Mouse (Mus musculus) gastrocnemius, adult 8-10 months (tissue): ENCODE results near the gene Ergic1. TPM values are rescaled to one million over a fixed set of nuclear protein-coding genes. Genes with fewer than 3 reads are reported as not detected.
A peak's percentile ranks its signal among the peaks of the same experiment; 100 is the strongest.

ENCODE experiments used
- DNase-seq, 2 experiments: peaks; one replicate each; pipeline ENCODE4 v3.0.0; 2022; ENCODE audit warnings: low spot score in 2 of 2
- microRNA-seq: library from miRNA; unstranded; fragments of <30 nt; microRNA quantifications from one replicate; pipeline ENCODE4 v1.2.0, GENCODE M21; 2022
- total RNA-seq, 4 experiments: library from RNA; stranded (reverse); gene quantifications; 2 replicates each; pipeline ENCODE4 v1.2.4; 2022

The Ergic1 gene
- total RNA-seq, 4 experiments from 2014 or later = 42.1 to 62.2 (median 50.9) TPM

DNA sequence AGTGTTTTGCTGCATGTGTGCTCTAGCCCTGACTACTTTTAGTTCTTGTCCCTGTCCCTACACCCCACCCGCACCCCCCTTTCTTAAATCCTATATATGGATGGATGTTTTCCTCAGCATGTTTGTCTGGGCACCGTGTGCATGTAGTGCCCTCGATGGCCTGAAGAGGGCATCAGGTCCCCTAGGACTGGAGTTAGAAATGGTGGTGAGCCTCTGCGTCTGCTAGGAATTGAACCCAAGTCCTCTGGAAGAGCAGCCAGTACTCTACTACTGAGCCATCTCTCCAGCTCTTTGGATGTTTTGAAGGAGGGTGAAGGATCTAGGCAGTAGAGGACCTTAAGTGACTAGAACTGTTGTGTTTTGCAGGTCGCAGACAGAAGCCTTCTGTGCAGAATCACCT is 137.6 kb downstream of the Ergic1 start:
- DNase-seq = no peak

DNA sequence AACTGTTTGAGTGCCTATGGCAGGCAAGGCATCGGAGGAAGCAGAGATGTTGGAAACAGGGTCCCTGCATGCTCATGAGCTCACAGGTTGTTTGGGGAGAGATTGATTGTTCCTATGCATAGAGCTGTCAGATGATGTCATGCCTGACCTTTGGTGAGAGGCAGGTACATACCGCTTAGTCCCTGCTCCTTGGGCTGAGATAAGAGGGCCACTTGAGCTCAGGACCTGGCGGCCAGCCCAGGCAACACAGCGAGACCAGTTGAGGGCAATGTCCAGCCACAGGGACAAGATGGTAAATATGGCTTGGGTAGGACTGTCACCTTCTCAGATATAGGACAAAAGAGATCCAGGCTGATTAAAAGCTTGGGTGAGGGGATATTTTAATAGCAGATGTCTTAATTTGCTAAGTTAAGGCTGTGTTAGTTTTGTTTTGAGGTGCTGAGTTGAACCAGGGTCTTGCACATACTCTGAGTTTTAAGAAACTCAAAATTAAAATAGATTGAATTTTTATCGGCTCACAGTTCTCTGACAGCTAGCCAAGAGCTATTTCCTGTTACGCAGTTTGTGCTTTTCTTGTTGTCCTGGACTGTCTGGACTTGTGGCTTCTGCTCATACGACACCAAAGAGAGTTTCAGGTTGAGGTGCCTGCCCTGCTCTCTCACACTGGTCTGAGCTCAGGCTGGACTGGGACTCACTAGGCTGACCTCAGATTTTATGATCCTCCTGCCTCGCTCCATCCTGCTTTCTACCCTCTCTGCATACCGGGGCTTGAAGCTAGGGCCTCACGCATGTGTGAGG is 138.7 kb downstream of the Ergic1 start:
- DNase-seq = peak in 1 of 2 experiments; percentile 17

GRCm38 (mm10) chr17:26701565-26701964 is 140.3 kb downstream of the Ergic1 start:
- DNase-seq = no peak

DNA sequence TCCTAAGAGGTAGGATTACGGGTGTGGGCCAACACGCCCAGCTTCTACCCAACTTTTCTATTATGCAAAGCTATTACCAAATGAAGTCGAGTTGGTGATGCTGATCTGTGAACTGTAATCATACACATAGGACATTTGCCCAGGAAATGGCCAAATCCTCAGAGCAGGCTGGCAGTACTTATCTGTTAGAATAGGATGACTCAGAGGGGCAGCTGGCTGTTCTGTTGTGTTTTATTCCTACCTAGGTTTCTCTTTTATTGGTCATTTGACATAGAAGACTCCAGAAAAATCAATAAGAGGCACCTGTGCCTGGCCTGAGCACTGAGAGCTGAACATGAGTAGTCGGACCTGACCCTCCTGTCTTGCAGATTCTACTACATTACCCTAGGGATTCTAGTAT is 141.3 kb downstream of the Ergic1 start:
- DNase-seq = no peak

DNA sequence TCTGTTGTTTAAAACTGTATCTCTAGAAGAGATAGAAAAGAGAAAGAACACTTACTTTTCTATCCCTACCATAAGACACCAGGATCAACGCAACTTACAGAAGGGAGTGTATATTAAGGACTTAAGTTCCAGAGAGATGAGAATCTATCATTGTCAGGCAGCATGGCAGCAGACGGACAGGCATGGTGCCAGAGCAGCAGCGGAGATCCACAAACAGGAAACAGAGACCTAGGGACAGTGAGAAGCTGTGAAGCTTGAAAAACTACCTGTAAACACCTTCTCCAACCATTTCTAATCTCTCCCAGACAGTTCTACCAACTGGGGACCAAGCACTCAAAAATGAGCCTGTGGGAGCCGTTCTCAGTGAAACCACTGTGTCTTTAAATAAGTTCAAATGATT is 142.4 kb downstream of the Ergic1 start:
- DNase-seq = no peak

- no peak for DNase-seq
Observed at GRCm38 (mm10) chr17:26705463-26706359, 144.4 kb downstream of the Ergic1 start.

Small RNA genes lying within 50 kb of the gene (microRNA-seq; reads per million reads assigned to microRNA genes)
- gene Gm22420 = not detected

Other genes with a start within 250 kb of the Ergic1 start
- gene Neurl1b, start 146.7 kb upstream of the Ergic1 start, total RNA-seq = 1 to 10 TPM; 1.9 to 3.5 (median 2.5) TPM
- 10 to 100 TPM; 49.6 to 99.2 (median 59.4) TPM for gene Dusp1, start 639 bp downstream of the Ergic1 start, total RNA-seq
- gene Atp6v0e, start 101.7 kb downstream of the Ergic1 start, total RNA-seq = 10 to 100 TPM; 42.0 to 50.3 (median 45.8) TPM
- gene Crebrf, start 154.2 kb downstream of the Ergic1 start, total RNA-seq = 10 to 100 TPM; 40.9 to 48.0 (median 42.9) TPM
- gene Bnip1, start 219.6 kb downstream of the Ergic1 start, total RNA-seq = 10 to 100 TPM; 21.9 to 33.2 (median 30.4) TPM